Mouse (Mus musculus): ENCODE results near the gene Klc2. TPM values are rescaled to one million over a fixed set of nuclear protein-coding genes. Genes with fewer than 3 reads are reported as not detected.
"Not testable (repeated sequence)": the region's sequence is repeated elsewhere in the genome, so short reads cannot be mapped to it uniquely, and the experiment has no call there.

Klc2 gene
- polyA plus RNA-seq, 1 experiment from 2014 or later: 84.6 TPM

DNA sequence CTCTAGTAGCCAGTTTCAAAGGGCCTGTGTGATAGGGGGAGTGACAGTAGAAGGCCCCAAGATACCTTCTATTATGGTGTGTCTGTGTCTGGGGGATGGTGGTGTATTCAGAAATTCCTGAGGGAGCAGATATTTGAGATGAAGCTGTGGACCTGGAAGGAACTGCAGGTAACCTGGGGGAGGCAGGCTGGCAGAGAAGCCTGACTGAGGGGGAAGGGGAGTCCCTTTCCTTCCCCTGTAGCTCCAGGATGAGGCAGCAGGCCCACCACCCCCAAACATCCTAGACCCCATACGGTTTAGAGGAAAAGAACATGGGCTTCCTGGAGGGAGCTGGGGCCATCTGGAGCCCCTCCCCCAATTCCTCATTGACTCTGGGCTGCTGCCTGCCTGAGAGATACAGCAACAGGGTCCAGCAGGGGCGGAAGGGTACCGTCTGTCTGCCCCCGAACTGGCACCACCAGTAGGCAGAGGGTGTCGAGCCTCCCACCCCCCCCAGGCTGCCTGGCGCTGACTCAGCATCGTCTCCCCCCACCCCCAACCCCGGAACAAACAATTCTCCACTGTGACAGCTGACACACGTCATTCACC is 22.4 kb downstream of the Klc2 start:
- peak overlapping the region; percentile 59 for H3K4me2 ChIP-seq (ENCODE audit: low read depth, low read length)
- peak overlapping the region; percentile 98 for H3K9ac ChIP-seq (replicated peaks; ENCODE audit: low read depth, low read length)
- H3K4me3 ChIP-seq (ENCODE audit: low read depth, low read length): peak overlapping the region; percentile 87
- no peaks in the 10 kb centered on the region for H3K27me3 ChIP-seq (ENCODE audit: control insufficient read depth, insufficient read depth, low read length)
- H3K36me3 ChIP-seq (ENCODE audit: control insufficient read depth, insufficient read depth, low read length): peaks cover 40% of the 10 kb centered on the region
- H3K9me3 ChIP-seq (ENCODE audit: control insufficient read depth, low read length): no peaks in the 10 kb centered on the region
- peak overlapping the region; percentile 22; the same call in 1 of the 2 replicates for H3K27ac ChIP-seq (ENCODE audit: low read depth, low read length)
- peaks cover 41% of the 10 kb centered on the region for H3K4me1 ChIP-seq (ENCODE audit: control insufficient read depth, insufficient read depth, low read length)
- ATAC-seq (ENCODE audit: low read depth): no peak
- 11% methylated on average over 9 of the region's 9 CpGs for WGBS

DNA sequence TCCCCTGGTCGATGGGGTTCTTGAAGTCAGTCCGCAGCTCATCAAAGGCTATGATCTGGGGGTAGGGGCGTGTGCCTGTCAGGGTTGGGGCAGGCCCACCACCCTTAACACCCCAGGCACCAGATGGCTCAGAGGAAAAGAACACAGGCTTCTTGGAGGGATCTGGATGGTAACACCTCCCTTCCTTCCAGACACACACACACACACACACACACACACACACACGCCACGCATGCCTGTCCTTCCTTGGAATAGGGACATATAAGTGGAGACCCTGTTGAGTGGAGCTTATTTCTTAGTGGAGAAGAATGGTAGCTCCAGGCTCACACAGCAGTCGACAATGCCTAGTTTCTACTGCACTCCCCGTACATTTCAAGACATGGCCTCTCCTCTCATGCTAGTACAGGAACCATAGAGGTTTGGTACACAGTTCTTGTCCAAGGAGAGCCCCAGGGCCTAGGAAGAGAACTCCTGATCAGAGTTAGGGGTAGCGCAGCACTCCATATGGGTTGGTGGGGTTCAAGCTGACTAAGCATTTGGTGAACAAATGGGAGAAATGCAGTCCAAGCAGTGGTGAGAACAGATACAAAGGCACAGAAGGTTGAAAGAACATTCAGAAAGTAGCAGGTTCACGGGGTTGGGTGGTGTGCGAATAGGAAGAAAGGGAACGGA is 23.5 kb downstream of the Klc2 start:
- H3K4me2 ChIP-seq (ENCODE audit: low read depth, low read length): peak overlapping the region; percentile 59
- peaks cover 41% of the 10 kb centered on the region for H3K4me1 ChIP-seq (ENCODE audit: control insufficient read depth, insufficient read depth, low read length)
- no peaks in the 10 kb centered on the region for H3K9me3 ChIP-seq (ENCODE audit: control insufficient read depth, low read length)
- H3K27ac ChIP-seq (ENCODE audit: low read depth, low read length): peak overlapping the region; percentile 75
- peaks cover 38% of the 10 kb centered on the region for H3K36me3 ChIP-seq (ENCODE audit: control insufficient read depth, insufficient read depth, low read length)
- no peaks in the 10 kb centered on the region for H3K27me3 ChIP-seq (ENCODE audit: control insufficient read depth, insufficient read depth, low read length)
- H3K4me3 ChIP-seq (ENCODE audit: low read depth, low read length): peak overlapping the region; percentile 87
- WGBS: 33% methylated on average over 11 of the region's 11 CpGs
- H3K9ac ChIP-seq (replicated peaks; ENCODE audit: low read depth, low read length): peak overlapping the region; percentile 37; the same call in 1 of the 2 replicates
- ATAC-seq (ENCODE audit: low read depth): peak; percentile 8

DNA sequence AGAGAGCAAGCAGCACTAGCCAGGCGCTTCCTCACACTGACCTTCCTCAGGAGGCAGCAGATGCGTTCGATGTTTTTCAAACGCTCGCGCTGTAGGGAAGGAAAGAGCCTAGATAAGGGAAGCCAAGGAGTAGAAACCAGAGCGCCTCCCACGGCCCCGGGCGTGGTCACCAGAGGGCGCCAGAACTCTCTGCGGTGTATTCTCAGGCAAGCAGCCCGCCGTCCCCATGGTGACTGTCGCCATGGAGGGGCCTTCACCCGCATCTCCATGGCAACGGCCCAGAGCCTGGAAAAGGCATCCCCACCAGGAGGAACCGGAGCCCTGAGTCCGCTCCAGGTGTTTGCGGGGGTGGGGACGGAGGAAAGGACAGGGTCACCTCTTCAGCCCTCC is 24.1 kb downstream of the Klc2 start:
- H3K4me2 ChIP-seq (ENCODE audit: low read depth, low read length): peak overlapping the region; percentile 59
- H3K4me3 ChIP-seq (ENCODE audit: low read depth, low read length): peak overlapping the region; percentile 87
- peak; percentile 70 for ATAC-seq (ENCODE audit: low read depth)
- H3K36me3 ChIP-seq (ENCODE audit: control insufficient read depth, insufficient read depth, low read length): peaks cover 39% of the 10 kb centered on the region
- no peaks in the 10 kb centered on the region for H3K27me3 ChIP-seq (ENCODE audit: control insufficient read depth, insufficient read depth, low read length)
- WGBS: under 1% methylated on average over 21 of the region's 21 CpGs
- H3K4me1 ChIP-seq (ENCODE audit: control insufficient read depth, insufficient read depth, low read length): peaks cover 43% of the 10 kb centered on the region
- H3K9ac ChIP-seq (replicated peaks; ENCODE audit: low read depth, low read length): peak overlapping the region; percentile 37; the same call in 1 of the 2 replicates
- H3K27ac ChIP-seq (ENCODE audit: low read depth, low read length): peak overlapping the region; percentile 75
- no peaks in the 10 kb centered on the region for H3K9me3 ChIP-seq (ENCODE audit: control insufficient read depth, low read length)

DNA sequence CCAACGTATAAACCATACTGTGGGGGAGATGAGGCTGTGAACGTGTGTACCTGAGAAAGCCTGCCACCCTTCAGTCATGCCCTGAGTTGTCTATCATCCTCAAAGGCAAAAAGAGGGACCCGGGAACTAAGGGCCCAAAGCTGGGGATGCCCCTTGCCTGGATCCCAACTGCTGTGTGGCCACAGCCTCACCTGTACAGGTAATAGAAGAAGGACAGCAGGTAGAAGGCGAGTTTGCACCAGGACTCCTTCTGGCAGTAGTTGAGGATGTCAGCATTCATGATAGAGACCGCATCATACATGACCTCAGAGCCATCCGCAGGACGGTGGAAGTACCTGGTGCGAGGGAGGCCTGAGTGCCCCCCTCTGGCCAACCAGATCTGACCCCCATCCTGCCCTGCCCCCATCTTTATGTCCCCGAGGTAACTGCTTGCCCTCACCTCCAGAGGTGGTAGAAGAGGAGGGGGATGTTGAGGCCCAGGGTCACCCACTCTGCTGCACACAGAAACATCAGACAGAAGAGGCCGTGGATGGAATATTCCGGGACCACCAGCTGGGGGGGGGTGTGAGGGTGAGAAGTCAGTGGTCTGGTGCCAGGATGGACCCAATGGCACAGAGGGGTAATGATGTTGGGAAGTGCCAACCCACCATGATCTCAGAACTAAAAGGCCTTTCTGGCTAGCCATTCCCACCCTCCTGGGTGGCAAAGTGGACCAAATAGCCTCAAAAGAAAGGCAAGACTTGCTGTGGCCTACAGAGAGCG is 24.7 kb downstream of the Klc2 start:
- Histone ChIP-seq H3K27ac (ENCODE audit: low read depth, low read length) (0 out of 2 replicates have a peak overlapping the region, but pooled peaks have one; percentile 57), H3K27me3 (ENCODE audit: control insufficient read depth, insufficient read depth, low read length) (no peaks in the 10 kb centered on the region), H3K4me1 (ENCODE audit: control insufficient read depth, insufficient read depth, low read length) (peaks cover 41% of the 10 kb centered on the region), H3K4me2 (ENCODE audit: low read depth, low read length) (peak overlapping the region; percentile 59; the same call in 1 of the 2 replicates), H3K36me3 (ENCODE audit: control insufficient read depth, insufficient read depth, low read length) (peaks cover 39% of the 10 kb centered on the region), H3K4me3 (ENCODE audit: low read depth, low read length) (peak overlapping the region; percentile 87), H3K9ac (replicated peaks; ENCODE audit: low read depth, low read length) (0 out of 2 replicates have a peak overlapping the region, but pooled peaks have one; percentile 16), H3K9me3 (ENCODE audit: control insufficient read depth, low read length) (no peaks in the 10 kb centered on the region)
- 72% methylated on average over 12 of the region's 12 CpGs for WGBS
- ATAC-seq (ENCODE audit: low read depth): no peak

DNA sequence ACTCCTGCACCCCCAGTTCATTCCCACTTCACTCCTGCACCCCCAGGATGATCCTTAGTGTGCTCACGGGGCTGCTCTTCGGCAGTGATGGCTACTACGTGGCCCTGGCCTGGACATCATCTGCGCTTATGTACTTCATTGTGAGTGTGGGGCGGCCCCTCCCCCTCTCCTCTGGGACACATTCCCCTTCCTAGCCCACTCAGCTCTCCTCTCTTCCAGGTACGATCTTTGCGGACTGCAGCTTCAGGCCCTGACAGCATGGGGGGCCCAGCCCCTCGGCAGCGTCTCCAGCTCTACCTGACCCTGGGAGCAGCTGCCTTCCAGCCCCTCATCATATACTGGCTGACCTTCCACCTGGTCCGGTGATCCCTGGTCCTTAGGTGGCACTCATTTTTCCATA is 26.3 kb downstream of the Klc2 start:
- Histone ChIP-seq H3K9ac (replicated peaks; ENCODE audit: low read depth, low read length) (no peak overlapping the region), H3K4me1 (ENCODE audit: control insufficient read depth, insufficient read depth, low read length) (peaks cover 44% of the 10 kb centered on the region), H3K36me3 (ENCODE audit: control insufficient read depth, insufficient read depth, low read length) (peaks cover 39% of the 10 kb centered on the region), H3K9me3 (ENCODE audit: control insufficient read depth, low read length) (no peaks in the 10 kb centered on the region), H3K27ac (ENCODE audit: low read depth, low read length) (no peak overlapping the region), H3K27me3 (ENCODE audit: control insufficient read depth, insufficient read depth, low read length) (no peaks in the 10 kb centered on the region), H3K4me2 (ENCODE audit: low read depth, low read length) (no peak overlapping the region), H3K4me3 (ENCODE audit: low read depth, low read length) (no peak overlapping the region)
- 83% methylated on average over 10 of the region's 10 CpGs for WGBS
- ATAC-seq (ENCODE audit: low read depth): no peak

DNA sequence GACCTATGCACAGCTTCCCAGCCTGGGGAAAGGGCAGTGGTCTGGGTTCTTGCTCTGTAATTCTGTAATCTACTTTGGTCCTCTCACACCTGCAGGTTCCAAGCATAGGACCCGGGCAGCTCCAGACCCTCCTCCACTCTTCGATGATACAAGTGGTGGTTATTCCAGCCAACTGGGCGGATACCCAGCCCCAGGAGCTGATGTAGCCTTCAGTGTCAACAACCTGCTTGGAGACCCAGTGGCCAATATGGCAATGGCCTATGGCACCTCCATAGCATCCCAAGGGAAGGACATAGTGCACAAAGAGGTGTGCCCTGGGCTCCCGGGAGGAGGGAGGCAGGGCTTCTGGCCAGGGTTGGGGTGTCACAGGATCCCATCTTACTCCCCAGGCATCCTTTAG is 29.0 kb downstream of the Klc2 start:
- 93% methylated on average over 4 of the region's 4 CpGs for WGBS
- Histone ChIP-seq H3K27ac (ENCODE audit: low read depth, low read length) (no peak overlapping the region), H3K27me3 (ENCODE audit: control insufficient read depth, insufficient read depth, low read length) (peaks cover 14% of the 10 kb centered on the region), H3K36me3 (ENCODE audit: control insufficient read depth, insufficient read depth, low read length) (peaks cover 39% of the 10 kb centered on the region), H3K4me2 (ENCODE audit: low read depth, low read length) (peak overlapping the region; percentile 50), H3K4me1 (ENCODE audit: control insufficient read depth, insufficient read depth, low read length) (peaks cover 17% of the 10 kb centered on the region), H3K9me3 (ENCODE audit: control insufficient read depth, low read length) (no peaks in the 10 kb centered on the region), H3K4me3 (ENCODE audit: low read depth, low read length) (peak overlapping the region; percentile 62), H3K9ac (replicated peaks; ENCODE audit: low read depth, low read length) (no peak overlapping the region)
- no peak for ATAC-seq (ENCODE audit: low read depth)

- Histone ChIP-seq H3K27ac (ENCODE audit: low read depth, low read length) (peak within 1 kb of the TSS; percentile 76), H3K27me3 (ENCODE audit: control insufficient read depth, insufficient read depth, low read length) (peaks cover 19% of the 10 kb centered on the region), H3K36me3 (ENCODE audit: control insufficient read depth, insufficient read depth, low read length) (peaks cover 30% of the 10 kb centered on the region), H3K4me2 (ENCODE audit: low read depth, low read length) (peak within 1 kb of the TSS; percentile 61), H3K9ac (replicated peaks; ENCODE audit: low read depth, low read length) (peak within 1 kb of the TSS; percentile 55), H3K4me3 (ENCODE audit: low read depth, low read length) (peak within 1 kb of the TSS; percentile 62), H3K4me1 (ENCODE audit: control insufficient read depth, insufficient read depth, low read length) (peaks cover 11% of the 10 kb centered on the region), H3K9me3 (ENCODE audit: control insufficient read depth, low read length) (no peaks in the 10 kb centered on the region)
- WGBS: under 1% methylated on average over 58 of the region's 58 CpGs
- ATAC-seq (ENCODE audit: low read depth): peak; percentile 93
Measured at GRCm38 (mm10) chr19:5087884-5088728, 30.3 kb downstream of the Klc2 start, which contains the start of gene Yif1a. Gene Yif1a (plus strand): TSS chr19:5088538.

- H3K9me3 ChIP-seq (ENCODE audit: control insufficient read depth, low read length); H3K27ac ChIP-seq (ENCODE audit: low read depth, low read length); H3K4me2 ChIP-seq (ENCODE audit: low read depth, low read length); ATAC-seq (ENCODE audit: low read depth); H3K4me3 ChIP-seq (ENCODE audit: low read depth, low read length); H3K9ac ChIP-seq (replicated peaks; ENCODE audit: low read depth, low read length): not testable (repeated sequence)
- WGBS: 45% methylated on average over 4 of the region's 4 CpGs
- Histone ChIP-seq H3K36me3 (ENCODE audit: control insufficient read depth, insufficient read depth, low read length) (peaks cover 14% of the 10 kb centered on the region), H3K27me3 (ENCODE audit: control insufficient read depth, insufficient read depth, low read length) (peaks cover 32% of the 10 kb centered on the region), H3K4me1 (ENCODE audit: control insufficient read depth, insufficient read depth, low read length) (peaks cover 11% of the 10 kb centered on the region)
Measured at GRCm38 (mm10) chr19:5086533-5086932, 31.8 kb downstream of the Klc2 start.
